Mouse (Mus musculus): ENCODE data around the gene Rela. TPM values are rescaled to one million over a fixed set of nuclear protein-coding genes. Genes with fewer than 3 reads are reported as not detected.
A peak's percentile ranks its signal among the peaks of the same experiment; 100 is the strongest.
"Not testable (repeated sequence)": the region's sequence is repeated elsewhere in the genome, so short reads cannot be mapped to it uniquely, and the experiment has no call there.

Gene Rela
- total RNA-seq, 2 experiments from 2014 or later, result 22.0 to 23.9 TPM

GRCm38 (mm10) chr19:5662310-5662709 lies 25.0 kb downstream of the Rela start:
- intact Hi-C loops (cut with DNase I), result no loop called here

GRCm38 (mm10) chr19:5662981-5663913 lies 26.0 kb downstream of the Rela start, which contains the start of gene Sipa1:
TSS of gene Sipa1 (minus strand) at chr19:5663707.
- intact Hi-C loops (cut with DNase I), result no loop called here
- peak; percentile 68 to 73 for DNase-seq (ENCODE audit: low spot score in 2 of 2)

More at GRCm38 (mm10) chr19:5662310-5662709, 25.0 kb downstream of the Rela start:
- DNase-seq (ENCODE audit: low spot score in 2 of 2), result no peak

GRCm38 (mm10) chr19:5664669-5665257 lies 27.5 kb downstream of the Rela start:
- no peak for DNase-seq (ENCODE audit: low spot score in 2 of 2)
- intact Hi-C loops (cut with DNase I), result no loop called here

GRCm38 (mm10) chr19:5665465-5665864 lies 28.2 kb downstream of the Rela start:
- intact Hi-C loops (cut with DNase I), result no loop called here
- no peak for DNase-seq (ENCODE audit: low spot score in 2 of 2)

GRCm38 (mm10) chr19:5666386-5666785 lies 29.1 kb downstream of the Rela start:
- intact Hi-C loops (cut with DNase I), result no loop called here
- DNase-seq (ENCODE audit: low spot score in 2 of 2), result no peak

GRCm38 (mm10) chr19:5668372-5668771 lies 31.1 kb downstream of the Rela start:
- no peak for DNase-seq (ENCODE audit: low spot score in 2 of 2)
- intact Hi-C loops (cut with DNase I), result no loop called here

- intact Hi-C loops (cut with DNase I), result no loop called here
- no peak for DNase-seq (ENCODE audit: low spot score in 2 of 2)
These were observed 43.1 kb downstream of the Rela start for GRCm38 (mm10) chr19:5680432-5680831.

- intact Hi-C loops (cut with DNase I), result no loop called here
- DNase-seq (ENCODE audit: low spot score in 2 of 2), result no peak
These were observed 47.0 kb downstream of the Rela start for GRCm38 (mm10) chr19:5684236-5684635.

GRCm38 (mm10) chr19:5684985-5685384 lies 47.7 kb downstream of the Rela start:
- no peak for DNase-seq (ENCODE audit: low spot score in 2 of 2)
- intact Hi-C loops (cut with DNase I), result no loop called here

- no peak for DNase-seq (ENCODE audit: low spot score in 2 of 2)
- intact Hi-C loops (cut with DNase I), result no loop called here
These were observed 48.1 kb downstream of the Rela start for GRCm38 (mm10) chr19:5685431-5685830.

GRCm38 (mm10) chr19:5685861-5686260 lies 48.6 kb downstream of the Rela start:
- intact Hi-C loops (cut with DNase I), result no loop called here
- no peak for DNase-seq (ENCODE audit: low spot score in 2 of 2)

GRCm38 (mm10) chr19:5686437-5686836 lies 49.2 kb downstream of the Rela start:
- DNase-seq (ENCODE audit: low spot score in 2 of 2), result no peak
- intact Hi-C loops (cut with DNase I), result no loop called here

GRCm38 (mm10) chr19:5686954-5687353 lies 49.7 kb downstream of the Rela start:
- intact Hi-C loops (cut with DNase I); DNase-seq (ENCODE audit: low spot score in 2 of 2): not testable (repeated sequence)

GRCm38 (mm10) chr19:5687738-5688137 lies 50.5 kb downstream of the Rela start:
- no peak for DNase-seq (ENCODE audit: low spot score in 2 of 2)
- intact Hi-C loops (cut with DNase I), result no loop called here

- intact Hi-C loops (cut with DNase I), result no loop called here
- DNase-seq (ENCODE audit: low spot score in 2 of 2), result peak; percentile 98 to 99
These were observed 51.2 kb downstream of the Rela start, which contains the start of the genes Map3k11 and Pcnx3 for GRCm38 (mm10) chr19:5688200-5689087. TSS of gene Map3k11 (plus strand) at chr19:5688742. TSS of gene Pcnx3 (minus strand) at chr19:5688908.

GRCm38 (mm10) chr19:5689088-5689428 lies 51.8 kb downstream of the Rela start:
- no peak for DNase-seq (ENCODE audit: low spot score in 2 of 2)
- intact Hi-C loops (cut with DNase I), result no loop called here

- DNase-seq (ENCODE audit: low spot score in 2 of 2), result peak; percentile 65 to 77
These were observed 52.5 kb downstream of the Rela start for GRCm38 (mm10) chr19:5689565-5690342.

GRCm38 (mm10) chr19:5690343-5690735 lies 53.1 kb downstream of the Rela start:
- intact Hi-C loops (cut with DNase I), result no loop called here
- DNase-seq (ENCODE audit: low spot score in 2 of 2), result no peak

More at GRCm38 (mm10) chr19:5689565-5690342, 52.5 kb downstream of the Rela start:
- intact Hi-C loops (cut with DNase I), result no loop called here

- DNase-seq (ENCODE audit: low spot score in 2 of 2), result no peak
- intact Hi-C loops (cut with DNase I), result no loop called here
These were observed 54.3 kb downstream of the Rela start for GRCm38 (mm10) chr19:5691601-5692000.

Data from left cerebral cortex, postnatal 14 days (tissue).